Mouse (Mus musculus): Measurements from ENCODE around the gene Wipf1.

Wipf1 gene

DNA sequence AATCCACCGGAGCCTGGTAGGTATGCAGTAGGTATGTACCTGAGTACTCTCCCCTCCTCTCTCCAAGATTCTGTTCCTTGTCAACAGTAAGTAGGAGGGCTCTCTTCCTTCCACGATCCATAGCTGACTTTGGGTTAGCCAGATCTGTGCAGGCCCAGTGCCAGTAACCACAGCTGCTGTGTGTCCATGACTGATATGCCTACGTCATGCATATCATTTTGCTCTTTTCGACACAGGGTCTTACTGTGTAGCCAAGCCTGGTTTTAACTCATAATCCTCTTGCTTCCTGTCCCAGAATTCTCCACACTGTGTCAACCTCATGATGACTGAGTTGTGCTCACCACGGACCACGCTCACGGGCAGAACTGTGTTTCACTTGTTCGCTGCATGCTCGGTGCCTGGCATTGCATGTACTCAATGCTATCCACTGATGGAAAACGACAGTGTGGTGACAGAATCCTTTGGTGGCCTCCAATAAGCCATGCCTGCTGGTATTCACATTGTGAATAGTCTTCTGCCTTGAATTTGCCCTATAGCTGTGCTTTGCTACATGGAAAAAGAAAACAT, 26.6 kb downstream of the Wipf1 start:
- DNase-seq = no peak

DNA sequence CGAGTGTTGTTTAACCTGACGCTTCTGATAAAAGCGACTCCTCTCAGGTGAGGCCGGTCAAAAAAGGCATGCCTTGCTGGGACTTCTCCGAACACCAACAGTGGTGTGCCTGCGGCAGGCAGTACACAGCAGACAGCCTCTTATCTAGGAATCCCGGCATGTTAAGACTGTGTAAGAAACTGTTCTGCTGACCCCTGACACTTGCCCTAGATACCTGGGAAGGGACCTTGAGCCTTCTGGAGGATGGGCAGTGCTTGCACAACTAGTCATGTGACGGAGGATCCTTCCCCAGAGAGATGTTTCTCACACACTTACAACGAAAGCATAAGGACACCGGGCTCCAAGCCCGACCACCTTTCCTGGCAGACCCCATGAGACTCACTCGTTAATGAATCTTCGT, 28.7 kb downstream of the Wipf1 start:
- no peak for DNase-seq

DNA sequence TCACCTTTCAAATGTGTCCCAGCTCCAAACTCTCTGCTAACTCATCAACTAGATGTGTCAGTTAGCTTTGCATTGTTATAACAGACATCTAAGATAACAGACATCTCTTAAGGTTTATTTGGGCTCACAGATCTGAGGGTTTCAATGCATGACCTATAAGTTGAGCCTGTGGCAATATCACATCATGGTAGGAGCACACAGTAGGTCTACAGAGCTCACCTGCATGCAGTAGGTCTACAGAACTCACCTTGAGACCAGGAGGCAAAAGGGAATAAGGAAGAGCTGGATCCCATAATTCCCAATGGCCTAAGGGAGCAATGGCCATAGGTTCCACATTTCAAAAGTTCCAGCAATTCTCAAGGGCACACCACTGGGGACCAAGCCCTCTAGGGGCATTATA, 31.2 kb downstream of the Wipf1 start:
- no peak for DNase-seq

DNA sequence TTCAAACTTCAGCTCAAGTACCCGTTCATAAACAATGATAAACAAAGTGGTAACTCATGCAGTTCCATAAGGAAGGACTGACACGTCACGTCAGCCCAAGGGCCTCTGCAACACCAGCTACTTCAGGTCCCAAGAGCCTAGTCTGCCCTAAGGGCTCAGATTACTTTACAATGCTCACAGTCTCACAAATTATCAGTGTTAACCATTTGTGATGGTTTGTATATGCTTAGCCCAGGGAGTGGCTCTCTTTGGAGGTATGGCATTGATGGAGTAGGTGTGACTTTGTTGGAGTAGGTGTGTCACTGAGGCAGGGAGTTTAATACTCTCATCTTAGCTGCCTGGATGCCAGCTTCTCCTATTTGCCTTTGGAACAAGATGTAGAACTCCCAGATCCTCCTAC, 32.0 kb downstream of the Wipf1 start:
- DNase-seq = no peak

DNA sequence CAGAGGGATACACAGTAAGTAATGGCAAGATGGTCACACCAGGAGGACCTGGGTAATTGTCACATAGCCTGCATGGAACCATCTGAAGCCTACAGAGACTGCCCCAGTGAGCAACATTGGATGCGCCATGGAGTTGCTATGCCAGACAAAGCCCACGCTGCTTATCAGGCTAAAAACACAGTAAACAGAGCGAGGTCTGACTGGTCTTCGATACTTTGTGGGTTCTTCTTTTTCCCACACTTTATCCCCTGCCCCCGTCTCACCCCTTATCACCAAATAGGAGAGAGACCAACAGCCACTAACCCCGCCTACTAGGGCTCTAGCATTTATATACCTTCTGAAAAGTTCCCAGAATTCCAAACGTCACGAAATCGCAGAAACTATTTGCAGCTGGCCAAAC, 32.6 kb downstream of the Wipf1 start:
- DNase-seq = no peak

DNA sequence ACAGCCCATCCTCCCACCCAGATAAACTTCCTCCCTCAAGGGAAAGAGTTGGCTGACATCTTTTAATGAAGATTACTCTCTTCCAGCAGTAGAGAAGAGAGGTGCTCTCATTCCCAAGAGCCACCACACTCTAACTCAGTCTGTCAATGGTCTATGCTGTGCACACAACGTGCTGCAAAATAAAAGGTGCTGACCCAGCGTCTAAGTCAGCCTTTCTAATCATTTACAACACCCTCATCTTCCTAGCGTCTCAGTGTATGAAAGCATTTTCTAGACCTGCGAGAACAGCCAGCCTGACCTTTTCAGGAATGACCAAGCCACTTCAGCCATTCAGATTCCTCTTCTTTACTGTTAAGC, 33.2 kb downstream of the Wipf1 start:
- DNase-seq = no peak

DNA sequence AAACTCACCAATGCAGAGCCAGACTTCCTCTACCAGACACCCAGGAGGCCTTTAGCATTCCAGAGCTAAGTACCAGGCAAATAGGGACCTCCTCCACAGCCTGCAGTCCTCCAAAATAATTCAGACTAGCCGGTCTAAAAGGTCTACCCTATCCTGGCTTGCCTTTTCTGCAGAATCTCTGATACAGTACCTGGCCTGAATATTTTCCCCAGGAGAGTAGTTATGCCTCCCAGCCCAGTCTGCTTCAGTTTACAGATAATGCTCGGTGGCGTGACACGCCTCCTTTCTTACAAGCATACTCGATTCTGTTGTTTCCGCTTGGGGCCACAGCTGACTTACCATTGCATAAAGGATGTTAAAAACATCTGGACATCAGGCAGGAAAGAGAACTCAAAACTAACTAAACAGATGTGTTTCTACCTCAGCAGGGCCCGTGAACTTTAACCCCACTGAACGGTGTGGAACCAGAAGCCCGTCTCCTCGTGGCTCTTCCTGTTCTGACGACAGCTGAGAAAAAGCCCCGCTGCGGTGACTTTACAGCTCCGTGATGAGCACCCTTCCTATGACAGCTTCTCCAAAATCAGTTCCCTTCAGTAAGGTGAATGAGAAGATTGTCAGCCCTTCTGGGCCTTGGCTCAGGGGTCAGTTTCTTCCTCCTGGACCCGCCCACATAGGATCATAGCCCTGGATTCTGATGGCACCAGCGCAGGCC, 33.8 kb downstream of the Wipf1 start:
- no peak for DNase-seq

DNA sequence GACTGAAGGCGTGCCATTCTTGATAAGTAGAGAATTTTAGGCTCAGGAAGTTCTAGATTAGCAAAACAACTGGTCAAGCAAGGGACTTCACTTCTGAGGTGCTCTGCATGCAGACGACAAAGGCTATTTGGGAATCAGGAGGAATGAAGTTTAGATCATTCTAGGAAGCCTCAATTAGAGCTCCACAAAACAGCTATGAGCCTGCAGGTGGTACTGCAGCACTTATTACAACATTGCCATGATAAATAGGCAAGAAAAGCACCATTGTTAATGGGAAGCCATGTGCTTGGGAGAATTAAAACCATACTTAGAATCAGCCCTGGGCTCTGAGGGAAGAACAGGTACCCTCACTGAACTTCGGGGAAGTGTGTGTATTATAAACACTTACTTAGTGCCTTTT, 36.0 kb downstream of the Wipf1 start:
- no peak for DNase-seq

GRCm38 (mm10) chr2:73491442-73492241, 37.9 kb downstream of the Wipf1 start:
- no peak for DNase-seq

GRCm38 (mm10) chr2:73490466-73490865, 39.1 kb downstream of the Wipf1 start:
- DNase-seq = no peak

- DNase-seq = no peak
These were observed 43.4 kb downstream of the Wipf1 start for GRCm38 (mm10) chr2:73486120-73486601.

GRCm38 (mm10) chr2:73485236-73486119, 44.1 kb downstream of the Wipf1 start:
- DNase-seq = no peak

GRCm38 (mm10) chr2:73484561-73485235, 44.8 kb downstream of the Wipf1 start:
- DNase-seq = no peak

GRCm38 (mm10) chr2:73478805-73479204, 50.7 kb downstream of the Wipf1 start:
- DNase-seq = no peak

- no peak for DNase-seq
These were observed 52.0 kb downstream of the Wipf1 start for GRCm38 (mm10) chr2:73477501-73477900.

- DNase-seq = no peak
These were observed 54.0 kb downstream of the Wipf1 start for GRCm38 (mm10) chr2:73475519-73475918.

- DNase-seq = no peak
These were observed 57.4 kb downstream of the Wipf1 start for GRCm38 (mm10) chr2:73472130-73472529.

DNA sequence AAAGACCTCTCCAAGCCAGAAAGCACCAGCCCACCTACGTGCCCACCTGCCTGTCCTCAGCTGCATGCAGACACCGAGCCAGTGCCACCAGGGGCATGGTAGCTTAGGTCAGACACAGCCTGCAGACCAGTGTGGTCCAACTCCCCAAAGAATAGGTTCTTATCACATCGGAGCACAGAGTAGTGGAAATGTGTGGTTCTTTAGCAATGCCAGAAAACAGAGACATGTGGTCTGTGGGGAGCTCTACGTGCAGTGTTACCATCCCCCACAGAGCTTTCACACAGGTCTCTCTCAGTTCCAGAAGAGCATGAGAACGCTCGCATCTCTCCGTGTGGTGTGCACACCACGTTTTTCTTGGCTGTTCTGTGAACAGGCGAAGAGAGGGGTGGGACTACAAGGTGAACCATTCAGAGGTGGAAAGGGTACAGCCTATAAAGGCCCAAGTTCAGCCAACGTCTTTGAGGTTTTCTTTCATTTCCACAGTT, 59.3 kb downstream of the Wipf1 start:
- DNase-seq = no peak

- DNase-seq = no peak
These were observed 60.0 kb downstream of the Wipf1 start for GRCm38 (mm10) chr2:73469552-73469951.

- DNase-seq = no peak
These were observed 60.5 kb downstream of the Wipf1 start for GRCm38 (mm10) chr2:73468993-73469392.

DNA sequence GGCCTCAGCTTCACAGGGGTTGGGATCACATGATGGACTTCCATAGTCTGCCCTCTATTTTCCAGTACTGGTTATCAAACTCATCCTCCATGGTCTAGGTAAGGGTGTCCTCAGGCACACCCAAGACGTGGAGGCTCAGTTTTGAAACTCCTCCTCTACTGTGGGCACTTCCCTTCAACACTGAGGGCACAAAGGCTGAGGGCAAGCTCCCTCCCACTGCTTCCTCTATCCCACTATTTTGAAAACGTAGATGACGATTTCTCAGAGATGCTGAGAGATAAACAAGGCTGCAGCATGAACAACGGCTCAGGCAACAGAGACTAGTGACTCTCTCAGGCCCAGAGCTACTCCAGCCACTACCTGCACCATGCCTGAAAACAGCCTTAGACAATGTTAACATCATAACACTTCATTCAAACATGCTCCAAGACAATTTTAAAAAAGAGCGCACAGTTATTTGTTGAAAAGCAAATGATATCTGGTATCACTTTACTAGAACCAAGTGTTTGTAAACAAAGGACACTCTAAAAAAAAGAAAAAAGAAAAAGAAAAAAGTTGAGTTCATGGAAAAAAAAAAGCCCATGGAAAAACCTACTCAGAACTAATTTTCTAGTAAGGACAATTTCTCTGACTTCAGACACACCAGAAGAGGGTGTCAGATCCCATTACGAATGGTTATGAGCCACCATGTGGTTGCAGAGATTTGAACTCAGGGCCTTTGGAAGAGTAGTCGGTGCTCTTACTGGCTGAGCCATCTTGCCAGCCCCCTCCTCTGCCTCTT, 62.3 kb downstream of the Wipf1 start:
- no peak for DNase-seq

Data from cerebellum, adult 8-10 months (tissue).